Mouse (Mus musculus): ENCODE measurements at regions not wholly inside any gene's neighbourhood (a gene's known extent, or its start where the extent isn't known, plus 50 kb on each side); places are given as distances from the start of the nearest gene placed in this dataset.

DNA sequence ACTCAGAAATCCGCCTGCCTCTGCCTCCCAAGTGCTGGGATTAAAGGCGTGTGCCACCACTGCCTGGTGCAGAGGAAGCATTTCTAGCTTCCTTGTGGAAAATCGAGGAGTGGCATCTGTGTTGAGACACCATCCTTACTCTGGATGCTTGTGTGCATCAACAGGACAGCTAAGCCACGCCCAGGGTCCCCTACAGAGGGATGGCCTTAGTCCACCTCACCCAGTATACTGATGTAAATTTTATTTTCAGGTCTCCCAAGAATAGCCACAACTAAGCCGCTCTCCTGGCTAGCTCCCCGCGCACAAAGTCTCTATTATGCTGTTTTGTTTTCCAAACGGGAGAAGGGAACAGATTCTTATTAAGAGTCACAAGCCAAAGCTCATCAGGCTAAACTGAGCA, 262.8 kb upstream of the Sulf2 start:
- Histone ChIP-seq H3K27me3 (ENCODE audit: control insufficient read depth, insufficient read depth, low read length) (no peaks in the 10 kb centered on the region), H3K4me1 (replicated peaks; ENCODE audit: control insufficient read depth, insufficient read depth, low read length) (no peaks in the 10 kb centered on the region), H3K4me3 (ENCODE audit: control insufficient read depth, insufficient read depth, low read length) (no peak overlapping the region), H3K36me3 (ENCODE audit: control insufficient read depth, insufficient read depth, low read length) (no peaks in the 10 kb centered on the region), H3K27ac (ENCODE audit: control insufficient read depth, insufficient read depth, low read length) (no peak overlapping the region)
- TF ChIP-seq POLR2A (IDR thresholded peaks at IDR 0.05; ENCODE audit: control insufficient read depth, extremely low read depth, insufficient read depth, low read length, poor library complexity) (no peak), CTCF (IDR thresholded peaks at IDR 0.05; ENCODE audit: borderline replicate concordance, control insufficient read depth, extremely low read depth, insufficient read depth, low read length, poor library complexity) (no peak)
- WGBS, result 95% methylated on average over 8 of the region's 8 CpGs
- no peak for DNase-seq

- TF ChIP-seq POLR2A (IDR thresholded peaks at IDR 0.05; ENCODE audit: control insufficient read depth, extremely low read depth, insufficient read depth, low read length, poor library complexity) (no peak), CTCF (IDR thresholded peaks at IDR 0.05; ENCODE audit: borderline replicate concordance, control insufficient read depth, extremely low read depth, insufficient read depth, low read length, poor library complexity) (no peak)
- WGBS, result 94% methylated on average over 10 of the region's 10 CpGs
- no peaks in the 10 kb centered on the region for H3K27me3 ChIP-seq (ENCODE audit: control insufficient read depth, insufficient read depth, low read length)
- no peak overlapping the region for H3K27ac ChIP-seq (ENCODE audit: control insufficient read depth, insufficient read depth, low read length)
- no peaks in the 10 kb centered on the region for H3K4me1 ChIP-seq (replicated peaks; ENCODE audit: control insufficient read depth, insufficient read depth, low read length)
- H3K36me3 ChIP-seq (ENCODE audit: control insufficient read depth, insufficient read depth, low read length), result no peaks in the 10 kb centered on the region
- no peak for DNase-seq
- H3K4me3 ChIP-seq (ENCODE audit: control insufficient read depth, insufficient read depth, low read length), result no peak overlapping the region
These were observed 262.2 kb upstream of the Sulf2 start for GRCm38 (mm10) chr2:166417628-166418027.

GRCm38 (mm10) chr2:166415481-166415965, 260.1 kb upstream of the Sulf2 start:
- 90% methylated on average over 16 of the region's 16 CpGs for WGBS
- no peak for DNase-seq
- no peak for TF ChIP-seq POLR2A (IDR thresholded peaks at IDR 0.05; ENCODE audit: control insufficient read depth, extremely low read depth, insufficient read depth, low read length, poor library complexity)
- TF ChIP-seq CTCF (IDR thresholded peaks at IDR 0.05; ENCODE audit: borderline replicate concordance, control insufficient read depth, extremely low read depth, insufficient read depth, low read length, poor library complexity), result no peak
- Histone ChIP-seq H3K27me3 (ENCODE audit: control insufficient read depth, insufficient read depth, low read length) (no peaks in the 10 kb centered on the region), H3K36me3 (ENCODE audit: control insufficient read depth, insufficient read depth, low read length) (no peaks in the 10 kb centered on the region), H3K27ac (ENCODE audit: control insufficient read depth, insufficient read depth, low read length) (no peak overlapping the region), H3K4me3 (ENCODE audit: control insufficient read depth, insufficient read depth, low read length) (no peak overlapping the region), H3K4me1 (replicated peaks; ENCODE audit: control insufficient read depth, insufficient read depth, low read length) (no peaks in the 10 kb centered on the region)

DNA sequence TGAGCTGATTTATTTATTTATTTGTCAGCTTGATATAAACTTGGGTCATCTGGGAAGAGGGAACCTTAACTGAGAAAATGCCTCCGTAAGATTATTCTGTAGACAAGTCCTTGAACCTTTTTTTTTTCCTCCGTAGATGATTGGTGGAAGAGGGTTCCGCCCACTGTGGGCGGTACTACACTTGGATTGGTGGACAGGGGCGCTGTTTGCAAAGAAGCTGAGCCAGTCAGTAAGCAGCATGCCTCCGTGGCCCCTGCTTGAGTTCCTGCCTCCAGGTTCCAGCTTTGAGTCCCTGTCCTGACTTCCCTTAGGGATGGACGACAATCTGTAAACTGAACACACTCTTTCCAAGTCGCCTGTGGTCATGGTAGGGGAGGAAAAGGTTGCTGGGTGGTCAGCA, 259.4 kb upstream of the Sulf2 start:
- no peaks in the 10 kb centered on the region for H3K4me1 ChIP-seq (replicated peaks; ENCODE audit: control insufficient read depth, insufficient read depth, low read length)
- 93% methylated on average over 8 of the region's 8 CpGs for WGBS
- no peak for DNase-seq
- no peak overlapping the region for H3K4me3 ChIP-seq (ENCODE audit: control insufficient read depth, insufficient read depth, low read length)
- no peaks in the 10 kb centered on the region for H3K27me3 ChIP-seq (ENCODE audit: control insufficient read depth, insufficient read depth, low read length)
- H3K36me3 ChIP-seq (ENCODE audit: control insufficient read depth, insufficient read depth, low read length), result no peaks in the 10 kb centered on the region
- TF ChIP-seq POLR2A (IDR thresholded peaks at IDR 0.05; ENCODE audit: control insufficient read depth, extremely low read depth, insufficient read depth, low read length, poor library complexity), result no peak
- no peak for TF ChIP-seq CTCF (IDR thresholded peaks at IDR 0.05; ENCODE audit: borderline replicate concordance, control insufficient read depth, extremely low read depth, insufficient read depth, low read length, poor library complexity)
- no peak overlapping the region for H3K27ac ChIP-seq (ENCODE audit: control insufficient read depth, insufficient read depth, low read length)

DNA sequence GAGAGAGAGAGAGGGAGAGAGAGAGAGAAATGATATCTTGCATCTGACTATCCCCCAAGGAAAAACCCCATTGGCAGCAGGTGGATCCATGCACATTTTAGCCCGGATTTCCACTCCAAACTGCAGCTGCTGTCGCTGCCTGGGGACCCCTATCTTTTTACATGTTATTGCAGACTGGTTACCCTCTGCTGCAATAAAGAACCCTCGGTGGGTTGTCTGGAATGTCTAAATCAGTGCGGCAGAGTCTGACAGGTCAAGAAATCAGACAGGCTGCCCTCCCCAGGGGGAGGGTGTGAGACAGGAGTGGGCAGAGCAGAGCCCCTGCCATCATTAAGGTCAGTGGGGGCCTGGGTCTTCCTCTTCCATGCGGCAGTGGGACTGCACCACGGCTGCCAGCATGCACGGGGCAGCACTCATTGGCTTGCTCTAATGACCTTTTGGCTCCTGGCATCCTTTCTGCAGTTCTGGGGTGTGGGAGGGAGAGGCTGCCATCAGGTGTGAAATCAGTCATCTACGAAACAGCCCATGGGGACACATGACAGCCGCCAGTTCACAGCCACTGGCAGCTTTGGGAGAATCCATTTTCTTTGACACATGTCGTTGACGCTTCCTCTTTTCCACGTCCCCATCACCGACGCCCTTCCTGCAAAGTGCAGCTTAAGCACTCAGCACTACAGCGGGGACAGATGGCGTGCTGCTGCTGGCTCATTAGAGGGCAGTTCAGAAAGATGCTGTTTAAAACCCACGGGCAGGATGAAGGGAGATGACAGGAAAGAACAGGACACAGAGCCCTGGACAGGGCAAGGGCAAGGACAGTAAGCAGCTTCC, 256.8 kb upstream of the Sulf2 start:
- TF ChIP-seq POLR2A (IDR thresholded peaks at IDR 0.05; ENCODE audit: control insufficient read depth, extremely low read depth, insufficient read depth, low read length, poor library complexity), result no peak
- no peak for TF ChIP-seq CTCF (IDR thresholded peaks at IDR 0.05; ENCODE audit: borderline replicate concordance, control insufficient read depth, extremely low read depth, insufficient read depth, low read length, poor library complexity)
- no peaks in the 10 kb centered on the region for H3K4me1 ChIP-seq (replicated peaks; ENCODE audit: control insufficient read depth, insufficient read depth, low read length)
- H3K4me3 ChIP-seq (ENCODE audit: control insufficient read depth, insufficient read depth, low read length), result no peak overlapping the region
- H3K27me3 ChIP-seq (ENCODE audit: control insufficient read depth, insufficient read depth, low read length), result no peaks in the 10 kb centered on the region
- no peaks in the 10 kb centered on the region for H3K36me3 ChIP-seq (ENCODE audit: control insufficient read depth, insufficient read depth, low read length)
- no peak for DNase-seq
- H3K27ac ChIP-seq (ENCODE audit: control insufficient read depth, insufficient read depth, low read length), result no peak overlapping the region
- 25% methylated on average over 17 of the region's 17 CpGs for WGBS

- Histone ChIP-seq H3K27ac (ENCODE audit: control insufficient read depth, insufficient read depth, low read length) (no peak overlapping the region), H3K4me3 (ENCODE audit: control insufficient read depth, insufficient read depth, low read length) (no peak overlapping the region), H3K27me3 (ENCODE audit: control insufficient read depth, insufficient read depth, low read length) (no peaks in the 10 kb centered on the region), H3K4me1 (replicated peaks; ENCODE audit: control insufficient read depth, insufficient read depth, low read length) (no peaks in the 10 kb centered on the region), H3K36me3 (ENCODE audit: control insufficient read depth, insufficient read depth, low read length) (no peaks in the 10 kb centered on the region)
- DNase-seq, result no peak
- WGBS, result 92% methylated on average over 5 of the region's 5 CpGs
- TF ChIP-seq CTCF (IDR thresholded peaks at IDR 0.05; ENCODE audit: borderline replicate concordance, control insufficient read depth, extremely low read depth, insufficient read depth, low read length, poor library complexity) (no peak), POLR2A (IDR thresholded peaks at IDR 0.05; ENCODE audit: control insufficient read depth, extremely low read depth, insufficient read depth, low read length, poor library complexity) (no peak)
These were observed 253.9 kb upstream of the Sulf2 start for GRCm38 (mm10) chr2:166409391-166409790.

Data from thymus, adult 2 months (tissue).